Mouse (Mus musculus): ENCODE measurements around the gene Mrap. TPM values are rescaled to one million over a fixed set of nuclear protein-coding genes. Genes with fewer than 3 reads are reported as not detected.

The Mrap gene
- polyA plus RNA-seq, 1 experiment from 2014 or later: 36.1 TPM

GRCm38 (mm10) chr16:90704161-90704825, 33.7 kb upstream of the Mrap start:
- Histone ChIP-seq H3K36me3 (ENCODE audit: control insufficient read depth, insufficient read depth) (no peaks in the 10 kb centered on the region), H3K27me3 (ENCODE audit: control insufficient read depth, insufficient read depth, low read length) (no peaks in the 10 kb centered on the region), H3K9ac (ENCODE audit: low read length) (no peak overlapping the region), H3K4me2 (ENCODE audit: low read depth, low read length) (no peak overlapping the region), H3K4me3 (ENCODE audit: low read length) (no peak overlapping the region), H3K9me3 (replicated peaks; ENCODE audit: control insufficient read depth, low read length) (no peaks in the 10 kb centered on the region), H3K4me1 (ENCODE audit: control insufficient read depth, insufficient read depth, low read length) (peaks cover 30% of the 10 kb centered on the region), H3K27ac (ENCODE audit: low read length) (no peak overlapping the region)
- WGBS: 56% methylated on average over 13 of the region's 13 CpGs
- no peak for ATAC-seq (replicated peaks; ENCODE audit: extremely low read depth, insufficient read depth, low FRiP score)

- Histone ChIP-seq H3K4me2 (ENCODE audit: low read depth, low read length) (peak overlapping the region; percentile 24; the same call in 1 of the 2 replicates), H3K4me3 (ENCODE audit: low read length) (no peak overlapping the region), H3K4me1 (ENCODE audit: control insufficient read depth, insufficient read depth, low read length) (peaks cover 37% of the 10 kb centered on the region), H3K9me3 (replicated peaks; ENCODE audit: control insufficient read depth, low read length) (no peaks in the 10 kb centered on the region), H3K36me3 (ENCODE audit: control insufficient read depth, insufficient read depth) (no peaks in the 10 kb centered on the region), H3K9ac (ENCODE audit: low read length) (no peak overlapping the region), H3K27me3 (ENCODE audit: control insufficient read depth, insufficient read depth, low read length) (no peaks in the 10 kb centered on the region), H3K27ac (ENCODE audit: low read length) (peak overlapping the region; percentile 83)
- ATAC-seq (replicated peaks; ENCODE audit: extremely low read depth, insufficient read depth, low FRiP score): peak; percentile 83
- 1% methylated on average over 3 of the region's 3 CpGs for WGBS
Observed at GRCm38 (mm10) chr16:90706279-90706678, 31.7 kb upstream of the Mrap start.

- Histone ChIP-seq H3K9me3 (replicated peaks; ENCODE audit: control insufficient read depth, low read length) (no peaks in the 10 kb centered on the region), H3K27me3 (ENCODE audit: control insufficient read depth, insufficient read depth, low read length) (no peaks in the 10 kb centered on the region), H3K9ac (ENCODE audit: low read length) (peak overlapping the region; percentile 55), H3K4me1 (ENCODE audit: control insufficient read depth, insufficient read depth, low read length) (peaks cover 24% of the 10 kb centered on the region), H3K36me3 (ENCODE audit: control insufficient read depth, insufficient read depth) (no peaks in the 10 kb centered on the region), H3K4me2 (ENCODE audit: low read depth, low read length) (peak overlapping the region; percentile 61), H3K4me3 (ENCODE audit: low read length) (peak overlapping the region; percentile 13), H3K27ac (ENCODE audit: low read length) (peak overlapping the region; percentile 72)
- 21% methylated on average over 17 of the region's 17 CpGs for WGBS
- ATAC-seq (replicated peaks; ENCODE audit: extremely low read depth, insufficient read depth, low FRiP score): peak; percentile 69
Observed at GRCm38 (mm10) chr16:90709711-90710289, 28.2 kb upstream of the Mrap start.

- 71% methylated on average over 12 of the region's 12 CpGs for WGBS
- no peaks in the 10 kb centered on the region for H3K27me3 ChIP-seq (ENCODE audit: control insufficient read depth, insufficient read depth, low read length)
- no peaks in the 10 kb centered on the region for H3K9me3 ChIP-seq (replicated peaks; ENCODE audit: control insufficient read depth, low read length)
- H3K4me1 ChIP-seq (ENCODE audit: control insufficient read depth, insufficient read depth, low read length): peaks cover 24% of the 10 kb centered on the region
- peak overlapping the region; percentile 55 for H3K9ac ChIP-seq (ENCODE audit: low read length)
- peak overlapping the region; percentile 13 for H3K4me3 ChIP-seq (ENCODE audit: low read length)
- H3K27ac ChIP-seq (ENCODE audit: low read length): peak overlapping the region; percentile 72
- H3K4me2 ChIP-seq (ENCODE audit: low read depth, low read length): peak overlapping the region; percentile 61
- H3K36me3 ChIP-seq (ENCODE audit: control insufficient read depth, insufficient read depth): no peaks in the 10 kb centered on the region
- ATAC-seq (replicated peaks; ENCODE audit: extremely low read depth, insufficient read depth, low FRiP score): no peak
Observed at GRCm38 (mm10) chr16:90710313-90710712, 27.7 kb upstream of the Mrap start.

- Histone ChIP-seq H3K4me2 (ENCODE audit: low read depth, low read length) (no peak overlapping the region), H3K9me3 (replicated peaks; ENCODE audit: control insufficient read depth, low read length) (no peaks in the 10 kb centered on the region), H3K36me3 (ENCODE audit: control insufficient read depth, insufficient read depth) (peaks cover 22% of the 10 kb centered on the region; the same call in 1 of the 2 replicates), H3K4me3 (ENCODE audit: low read length) (no peak overlapping the region), H3K27me3 (ENCODE audit: control insufficient read depth, insufficient read depth, low read length) (no peaks in the 10 kb centered on the region), H3K27ac (ENCODE audit: low read length) (no peak overlapping the region), H3K4me1 (ENCODE audit: control insufficient read depth, insufficient read depth, low read length) (peaks cover 12% of the 10 kb centered on the region), H3K9ac (ENCODE audit: low read length) (no peak overlapping the region)
- no peak for ATAC-seq (replicated peaks; ENCODE audit: extremely low read depth, insufficient read depth, low FRiP score)
- WGBS: 96% methylated on average over 4 of the region's 4 CpGs
Observed at GRCm38 (mm10) chr16:90724051-90724450, 14.0 kb upstream of the Mrap start.

- Histone ChIP-seq H3K4me3 (ENCODE audit: low read length) (peak overlapping the region; percentile 98), H3K4me1 (ENCODE audit: control insufficient read depth, insufficient read depth, low read length) (peaks cover 12% of the 10 kb centered on the region), H3K9ac (ENCODE audit: low read length) (peak overlapping the region; percentile 86), H3K36me3 (ENCODE audit: control insufficient read depth, insufficient read depth) (0 out of 2 replicates have a peak, but pooled peaks cover 6% of the 10 kb centered on the region), H3K27me3 (ENCODE audit: control insufficient read depth, insufficient read depth, low read length) (no peaks in the 10 kb centered on the region), H3K9me3 (replicated peaks; ENCODE audit: control insufficient read depth, low read length) (peaks cover 6% of the 10 kb centered on the region), H3K27ac (ENCODE audit: low read length) (peak overlapping the region; percentile 54), H3K4me2 (ENCODE audit: low read depth, low read length) (peak overlapping the region; percentile 99)
- ATAC-seq (replicated peaks; ENCODE audit: extremely low read depth, insufficient read depth, low FRiP score): no peak
- 5% methylated on average over 38 of the region's 38 CpGs for WGBS
Observed at GRCm38 (mm10) chr16:90726600-90727227, 11.3 kb upstream of the Mrap start.

- peak within 1 kb of the TSS; percentile 86 for H3K9ac ChIP-seq (ENCODE audit: low read length)
- WGBS: 1% methylated on average over 53 of the region's 53 CpGs
- ATAC-seq (replicated peaks; ENCODE audit: extremely low read depth, insufficient read depth, low FRiP score): peak; percentile 94
Observed at GRCm38 (mm10) chr16:90727233-90728115, 10.5 kb upstream of the Mrap start, which contains the start of gene Mis18a. Gene Mis18a (minus strand): TSS chr16:90727404.

GRCm38 (mm10) chr16:90735611-90736010, 2.4 kb upstream of the Mrap start:
- peaks cover 13% of the 10 kb centered on the region; the same call in 1 of the 2 replicates for H3K4me1 ChIP-seq (ENCODE audit: control insufficient read depth, insufficient read depth, low read length)
- H3K9ac ChIP-seq (ENCODE audit: low read length): no peak overlapping the region
- H3K9me3 ChIP-seq (replicated peaks; ENCODE audit: control insufficient read depth, low read length): peaks cover 6% of the 10 kb centered on the region
- no peak overlapping the region for H3K4me2 ChIP-seq (ENCODE audit: low read depth, low read length)
- no peak overlapping the region for H3K27ac ChIP-seq (ENCODE audit: low read length)
- H3K27me3 ChIP-seq (ENCODE audit: control insufficient read depth, insufficient read depth, low read length): no peaks in the 10 kb centered on the region
- H3K36me3 ChIP-seq (ENCODE audit: control insufficient read depth, insufficient read depth): no peaks in the 10 kb centered on the region
- 52% methylated on average over 4 of the region's 4 CpGs for WGBS
- ATAC-seq (replicated peaks; ENCODE audit: extremely low read depth, insufficient read depth, low FRiP score): no peak
- H3K4me3 ChIP-seq (ENCODE audit: low read length): no peak overlapping the region

More at GRCm38 (mm10) chr16:90727233-90728115, 10.5 kb upstream of the Mrap start, which contains the start of gene Mis18a:
- H3K27me3 ChIP-seq (ENCODE audit: control insufficient read depth, insufficient read depth, low read length): no peaks in the 10 kb centered on the region
- peaks cover 6% of the 10 kb centered on the region for H3K9me3 ChIP-seq (replicated peaks; ENCODE audit: control insufficient read depth, low read length)
- H3K4me2 ChIP-seq (ENCODE audit: low read depth, low read length): peak within 1 kb of the TSS; percentile 99
- H3K4me1 ChIP-seq (ENCODE audit: control insufficient read depth, insufficient read depth, low read length): peaks cover 12% of the 10 kb centered on the region
- 0 out of 2 replicates have a peak, but pooled peaks cover 6% of the 10 kb centered on the region for H3K36me3 ChIP-seq (ENCODE audit: control insufficient read depth, insufficient read depth)
- peak within 1 kb of the TSS; percentile 98 for H3K4me3 ChIP-seq (ENCODE audit: low read length)
- peak within 1 kb of the TSS; percentile 77 for H3K27ac ChIP-seq (ENCODE audit: low read length)
